Mouse (Mus musculus) liver, postnatal 0 days (tissue): Measurements from ENCODE around the gene Hspb11. TPM values are rescaled to one million over a fixed set of nuclear protein-coding genes. Genes with fewer than 3 reads are reported as not detected.

ENCODE experiments used
- ATAC-seq: fragments of 200-750 bp; cut with Nextera tagmentation; 2 replicates; pipeline ENCODE4 v1.8.0; 2017; ENCODE audit warnings: mild to moderate bottlenecking, moderate library complexity
- DNase-seq: peaks from one replicate; pipeline ENCODE4 v3.0.0-alpha.2; 2016
- H3K27ac ChIP-seq: fragments of 300-500 bp; sonication (generic); 2 replicates; pipeline ENCODE4 v1.5.1; 2014; ENCODE audit warnings: antibody characterized with exemption, moderate library complexity, mild to moderate bottlenecking, low read depth
- H3K27me3 ChIP-seq: fragments of 300-500 bp; sonication (generic); 2 replicates; pipeline ENCODE4 v1.6.1; 2014; ENCODE audit warnings: low read length, control low read depth, mixed read lengths; ENCODE audit not compliant: insufficient read depth
- H3K36me3 ChIP-seq: fragments of 300-500 bp; sonication (generic); replicated peaks from 2 replicates; pipeline ENCODE4 v1.6.1; 2014; ENCODE audit warnings: mild to moderate bottlenecking, control low read depth, low read length, moderate library complexity, mixed read lengths; ENCODE audit not compliant: insufficient read depth
- H3K4me1 ChIP-seq: fragments of 300-500 bp; sonication (generic); 2 replicates; pipeline ENCODE4 v1.6.1; 2014; ENCODE audit warnings: antibody characterized with exemption, mild to moderate bottlenecking, control low read depth; ENCODE audit not compliant: insufficient read depth
- H3K4me2 ChIP-seq: fragments of 300-500 bp; sonication (generic); 2 replicates; pipeline ENCODE4 v1.6.1; 2014; ENCODE audit warnings: low read depth, mild to moderate bottlenecking, low read length, moderate library complexity, mixed read lengths
- H3K4me3 ChIP-seq: fragments of 300-500 bp; sonication (generic); 2 replicates; pipeline ENCODE4 v1.5.1; 2014; ENCODE audit warnings: low read depth, low read length
- H3K9ac ChIP-seq: fragments of 300-500 bp; sonication (generic); replicated peaks from 2 replicates; pipeline ENCODE4 v1.6.1; 2014; ENCODE audit warnings: mild to moderate bottlenecking, moderate library complexity
- H3K9me3 ChIP-seq: fragments of 300-500 bp; sonication (generic); 2 replicates; pipeline ENCODE4 v1.6.1; 2016; ENCODE audit warnings: mild to moderate bottlenecking, control low read depth, low read length, mixed read lengths
- CTCF ChIP-seq: sonication (generic); IDR thresholded peaks from 2 replicates; pipeline ENCODE4 v1.5.1; 2016; ENCODE audit warnings: antibody characterized with exemption, low read depth
- EP300 ChIP-seq: IDR thresholded peaks from 2 replicates; pipeline ENCODE4 v1.6.1; 2016; ENCODE audit warnings: antibody characterized with exemption, low read depth, mild to moderate bottlenecking
- WGBS: fragments of 180-500 bp; shearing (Covaris S2); extraction: QIAGEN DNeasy Blood & Tissue Kit; methylation state at CpG from one replicate; pipeline ENCODE4 v1.1.7; 2014; ENCODE audit not compliant: insufficient replicate concordance; 5-methylcytosine and 5-hydroxymethylcytosine counted together
- polyA plus RNA-seq: library from polyadenylated mRNA; unstranded; fragments of >200 nt; fragmentation: Nextera tagmentation; extraction: Ambion mirVana; gene quantifications from 2 replicates; pipeline ENCODE4 v1.2.1, GENCODE M21; 2015

The Hspb11 gene
- polyA plus RNA-seq, 1 experiment from 2014 or later = 18.1 TPM

DNA sequence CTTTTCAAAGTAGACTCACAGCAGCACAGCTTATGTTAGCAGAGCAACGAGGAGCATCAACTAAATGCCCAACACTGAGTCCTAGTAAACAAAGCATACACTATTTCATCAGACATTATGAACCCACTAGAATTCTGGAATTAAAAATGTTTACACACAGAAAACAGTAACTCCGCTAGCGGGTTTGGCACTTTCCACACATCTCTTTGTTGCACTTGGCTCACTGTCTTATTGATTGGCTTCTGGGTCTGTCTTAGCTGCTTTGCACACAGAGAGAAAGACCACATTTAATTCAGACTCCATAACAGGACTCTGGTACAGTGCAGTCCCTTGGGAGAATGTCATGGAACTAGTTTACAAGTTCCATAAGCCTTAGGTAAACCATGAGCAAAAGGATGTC is 5.3 kb upstream of the Hspb11 start:
- H3K4me2 ChIP-seq = no peak overlapping the region
- peak; percentile 13; the same call in 1 of the 2 replicates for ATAC-seq
- no peak overlapping the region for H3K9ac ChIP-seq
- no peaks in the 10 kb centered on the region for H3K27me3 ChIP-seq
- peaks cover 21% of the 10 kb centered on the region; the same call in 1 of the 2 replicates for H3K4me1 ChIP-seq
- H3K4me3 ChIP-seq = no peak overlapping the region
- no peak for DNase-seq
- TF ChIP-seq CTCF (no peak), EP300 (no peak)
- H3K36me3 ChIP-seq = no peaks in the 10 kb centered on the region
- H3K9me3 ChIP-seq = no peaks in the 10 kb centered on the region
- WGBS = 71% methylated on average over 3 of the region's 3 CpGs
- H3K27ac ChIP-seq = 0 out of 2 replicates have a peak overlapping the region, but pooled peaks have one; percentile 63

DNA sequence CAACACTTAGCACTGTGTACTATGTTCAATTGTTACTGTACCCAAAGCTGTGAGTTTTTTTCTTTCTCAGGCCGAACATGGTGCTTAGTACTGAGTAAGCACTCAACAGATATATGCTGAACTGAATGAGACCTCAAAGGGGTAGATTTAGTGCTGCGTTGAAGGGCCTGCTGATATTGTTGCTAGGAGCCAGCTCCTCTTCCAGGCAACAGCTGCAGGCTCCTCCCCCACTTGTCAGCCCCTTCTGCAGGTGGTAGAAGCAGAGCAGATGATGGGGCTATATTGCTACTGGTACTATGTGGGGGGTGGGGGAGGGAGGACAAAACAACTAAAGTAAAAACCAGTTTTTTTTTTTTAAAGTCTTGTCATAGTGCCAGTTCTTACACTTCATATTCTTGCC is 3.9 kb upstream of the Hspb11 start:
- Histone ChIP-seq H3K9me3 (no peaks in the 10 kb centered on the region), H3K4me2 (no peak overlapping the region), H3K4me3 (no peak overlapping the region), H3K27me3 (no peaks in the 10 kb centered on the region), H3K36me3 (no peaks in the 10 kb centered on the region), H3K4me1 (peaks cover 16% of the 10 kb centered on the region; the same call in 1 of the 2 replicates), H3K27ac (no peak overlapping the region), H3K9ac (no peak overlapping the region)
- TF ChIP-seq EP300 (no peak), CTCF (no peak)
- DNase-seq (no peak), ATAC-seq (no peak)
- whole genome bisulfite sequencing = 66% methylated on average over 2 of the region's 2 CpGs

DNA sequence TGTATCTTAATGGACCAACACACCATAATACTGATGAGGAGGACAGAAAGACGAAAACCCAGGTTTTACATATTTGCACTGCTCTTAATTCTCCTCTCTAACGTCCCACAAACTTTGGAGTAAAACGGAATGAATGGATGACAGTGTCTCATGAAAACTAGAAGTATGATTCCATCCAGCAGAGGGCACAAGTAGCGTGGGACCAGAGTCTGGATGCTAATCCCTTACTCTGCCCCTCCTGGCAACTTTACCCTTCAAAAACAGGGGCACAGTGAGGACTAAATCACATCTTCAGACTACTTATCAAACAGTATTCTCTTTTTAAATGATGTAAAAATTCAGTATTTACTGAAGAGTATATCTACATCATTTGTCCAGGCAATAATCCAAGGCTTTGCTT is 2.9 kb upstream of the Hspb11 start:
- Histone ChIP-seq H3K4me2 (no peak overlapping the region), H3K27ac (no peak overlapping the region), H3K27me3 (no peaks in the 10 kb centered on the region), H3K36me3 (no peaks in the 10 kb centered on the region), H3K4me3 (no peak overlapping the region), H3K4me1 (peaks cover 14% of the 10 kb centered on the region; the same call in 1 of the 2 replicates), H3K9me3 (no peaks in the 10 kb centered on the region), H3K9ac (no peak overlapping the region)
- DNase-seq = peak; percentile 21
- WGBS = 25% methylated on average over 4 of the region's 4 CpGs
- no peak for ATAC-seq
- TF ChIP-seq EP300 (no peak), CTCF (peak; percentile 82)

DNA sequence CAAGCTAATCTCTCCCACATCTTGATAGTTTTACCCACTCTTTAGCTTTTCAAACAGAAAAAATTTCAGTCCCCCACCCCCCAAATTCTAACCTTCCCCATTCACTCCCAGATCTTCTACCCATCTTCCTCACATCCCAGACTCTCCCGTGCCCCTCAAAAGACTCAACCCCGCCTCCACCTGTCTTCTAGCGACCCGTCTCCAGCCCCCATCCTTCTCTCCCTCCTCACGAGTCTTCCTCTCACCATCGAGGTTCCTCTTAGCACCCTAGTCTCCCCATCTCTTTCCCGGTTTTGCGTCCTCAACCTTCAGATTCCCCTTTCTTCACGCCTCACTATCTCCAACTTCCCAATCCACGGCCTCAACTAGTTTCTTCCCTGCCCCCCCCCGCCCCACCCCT is 871 bp upstream of the Hspb11 start:
- H3K36me3 ChIP-seq = no peaks in the 10 kb centered on the region
- ATAC-seq (no peak), DNase-seq (no peak)
- no peaks in the 10 kb centered on the region for H3K27me3 ChIP-seq
- TF ChIP-seq EP300 (no peak), CTCF (no peak)
- H3K9me3 ChIP-seq = no peaks in the 10 kb centered on the region
- H3K27ac ChIP-seq = no peak overlapping the region
- peak overlapping the region; percentile 83 for H3K9ac ChIP-seq
- H3K4me1 ChIP-seq = peaks cover 13% of the 10 kb centered on the region; the same call in 1 of the 2 replicates
- WGBS = 3% methylated on average over 11 of the region's 11 CpGs
- peak overlapping the region; percentile 92 for H3K4me2 ChIP-seq
- peak overlapping the region; percentile 62 for H3K4me3 ChIP-seq

DNA sequence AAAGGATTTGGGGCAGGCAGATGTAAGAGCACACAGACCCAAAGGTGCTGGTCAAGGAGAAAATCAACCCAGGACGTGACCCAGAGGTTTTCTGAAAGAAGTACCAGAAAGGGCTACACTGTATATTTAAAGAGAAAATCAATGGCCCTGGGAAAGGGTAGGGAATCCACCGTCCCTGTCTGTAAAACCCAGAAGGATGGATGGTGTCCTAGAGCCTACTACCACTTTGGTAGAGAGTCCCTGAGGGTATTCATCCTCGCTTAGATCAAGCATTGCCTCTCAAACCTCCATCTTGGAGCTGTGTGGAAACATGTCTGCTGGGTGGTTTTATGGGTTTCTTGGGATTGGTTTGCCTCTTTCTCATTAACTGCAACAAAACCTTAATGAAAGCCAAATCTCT is 1.0 kb downstream of the Hspb11 start:
- Histone ChIP-seq H3K4me1 (peaks cover 10% of the 10 kb centered on the region; the same call in 1 of the 2 replicates), H3K9me3 (no peaks in the 10 kb centered on the region), H3K4me2 (peak overlapping the region; percentile 92), H3K36me3 (no peaks in the 10 kb centered on the region), H3K27me3 (no peaks in the 10 kb centered on the region), H3K27ac (no peak overlapping the region), H3K9ac (peak overlapping the region; percentile 83), H3K4me3 (peak overlapping the region; percentile 62)
- 46% methylated on average over 3 of the region's 3 CpGs for WGBS
- ATAC-seq (no peak), DNase-seq (no peak)
- TF ChIP-seq CTCF (no peak), EP300 (no peak)

DNA sequence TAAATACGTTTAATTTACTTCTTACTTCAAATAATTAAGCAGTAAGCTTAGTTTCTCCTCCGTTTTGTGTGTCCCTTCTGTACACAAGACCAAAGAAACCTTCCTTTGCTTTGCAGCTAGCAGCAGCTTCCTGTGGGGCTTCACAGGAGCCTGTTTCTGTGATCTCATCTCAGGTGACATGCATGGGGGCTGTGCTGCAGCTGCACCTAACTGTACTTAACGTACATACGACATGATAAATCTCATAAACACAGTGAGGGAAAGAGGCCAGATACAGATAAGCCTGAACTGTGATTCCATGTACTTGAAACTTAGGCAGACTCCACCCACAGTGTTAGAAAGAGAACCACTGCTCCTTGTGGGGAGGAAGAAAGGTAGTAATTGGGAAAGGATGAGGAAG is 6.6 kb downstream of the Hspb11 start:
- no peak overlapping the region for H3K4me2 ChIP-seq
- TF ChIP-seq EP300 (no peak), CTCF (no peak)
- DNase-seq (no peak), ATAC-seq (no peak)
- H3K4me3 ChIP-seq = no peak overlapping the region
- WGBS = 40% methylated on average over 4 of the region's 4 CpGs
- no peaks in the 10 kb centered on the region; the same call in 1 of the 2 replicates for H3K9me3 ChIP-seq
- H3K27me3 ChIP-seq = no peaks in the 10 kb centered on the region
- H3K36me3 ChIP-seq = peaks cover 2% of the 10 kb centered on the region; the same call in 1 of the 2 replicates
- no peak overlapping the region for H3K9ac ChIP-seq
- no peak overlapping the region for H3K27ac ChIP-seq
- no peaks in the 10 kb centered on the region for H3K4me1 ChIP-seq

DNA sequence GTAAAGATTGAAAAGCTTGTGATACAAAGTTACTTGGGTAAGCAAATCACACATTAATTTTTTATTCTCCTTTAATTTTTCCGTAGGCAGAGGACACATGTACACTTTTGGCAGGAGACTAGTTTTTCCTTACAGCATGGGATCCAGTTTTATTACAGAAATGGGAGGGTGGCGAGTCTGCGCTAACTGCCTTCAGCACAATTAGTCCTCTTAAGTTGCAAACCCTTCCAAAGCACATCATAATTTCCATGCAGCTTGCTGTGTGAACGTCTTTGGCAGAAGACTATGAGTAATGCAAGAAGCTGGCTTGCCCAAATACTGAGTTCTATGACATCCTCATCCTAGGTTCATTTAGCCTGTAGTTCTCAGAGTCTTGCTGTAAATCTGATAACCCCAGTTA is 20.3 kb downstream of the Hspb11 start:
- no peaks in the 10 kb centered on the region for H3K9me3 ChIP-seq
- H3K36me3 ChIP-seq = no peaks in the 10 kb centered on the region
- TF ChIP-seq EP300 = no peak
- TF ChIP-seq CTCF = no peak
- H3K4me1 ChIP-seq = no peaks in the 10 kb centered on the region
- 82% methylated on average over 4 of the region's 4 CpGs for WGBS
- no peaks in the 10 kb centered on the region for H3K27me3 ChIP-seq
- no peak overlapping the region for H3K27ac ChIP-seq
- ATAC-seq (no peak), DNase-seq (no peak)
- no peak overlapping the region for H3K4me3 ChIP-seq
- H3K4me2 ChIP-seq = no peak overlapping the region
- no peak overlapping the region for H3K9ac ChIP-seq
